Mouse (Mus musculus): ENCODE data around the gene Wwox. TPM values are rescaled to one million over a fixed set of nuclear protein-coding genes. Genes with fewer than 3 reads are reported as not detected.

Wwox gene
- polyA plus RNA-seq, 1 experiment from 2014 or later: 8.9 TPM

GRCm38 (mm10) chr8:115207480-115207879 lies 768.0 kb downstream of the Wwox start:
- Histone ChIP-seq H3K4me1 (ENCODE audit: control insufficient read depth, insufficient read depth, low read length) (no peaks in the 10 kb centered on the region), H3K36me3 (ENCODE audit: control insufficient read depth, insufficient read depth, low read length) (no peaks in the 10 kb centered on the region), H3K27me3 (replicated peaks; ENCODE audit: control insufficient read depth, insufficient read depth, low read length) (peaks cover 3% of the 10 kb centered on the region; the same call in 1 of the 2 replicates), H3K9ac (ENCODE audit: low read length) (no peak overlapping the region), H3K9me3 (replicated peaks; ENCODE audit: control insufficient read depth, low read length) (no peaks in the 10 kb centered on the region), H3K4me2 (ENCODE audit: low read length) (no peak overlapping the region), H3K27ac (ENCODE audit: low read depth, low read length) (no peak overlapping the region), H3K4me3 (ENCODE audit: low read depth, low read length) (no peak overlapping the region)
- WGBS: 94% methylated on average over 11 of the region's 11 CpGs
- no peak for ATAC-seq
- DNase-seq (ENCODE audit: low spot score): no peak

DNA sequence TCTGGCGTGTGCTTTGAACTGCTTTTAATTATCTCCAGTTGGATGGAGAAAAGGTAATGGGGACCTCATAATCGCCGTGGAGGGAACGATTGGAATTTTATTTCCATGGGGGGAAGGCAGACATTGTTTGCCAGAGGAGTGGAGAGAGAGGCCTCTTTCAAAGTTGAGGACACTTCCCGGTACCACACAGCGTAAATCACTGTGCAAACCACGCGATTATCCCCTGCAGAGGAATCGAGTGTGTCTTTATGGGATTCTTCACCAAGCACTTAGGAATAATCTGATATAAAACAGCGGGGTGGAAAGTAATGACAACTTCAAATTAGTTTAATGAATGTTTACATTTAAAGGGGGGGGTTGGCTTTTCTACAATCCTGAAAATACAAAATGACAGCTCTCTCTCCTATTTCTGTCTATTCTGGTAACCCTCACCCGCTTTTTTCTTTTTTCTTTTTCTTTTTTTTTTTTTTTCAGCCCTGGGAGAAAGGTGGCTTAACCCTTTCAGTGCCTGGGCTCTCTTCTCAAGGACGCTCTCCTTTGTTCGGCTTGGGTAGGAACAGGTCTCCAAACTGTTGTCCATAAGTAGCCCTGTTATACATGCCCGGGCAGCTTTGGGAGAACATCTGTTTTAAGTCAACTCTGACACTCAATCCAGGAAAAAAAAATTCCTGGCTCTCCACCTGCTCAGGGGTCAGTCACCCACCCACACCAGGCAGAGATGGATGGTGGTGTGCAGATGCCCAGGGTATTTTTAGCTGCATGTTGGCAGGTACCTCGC lies 769.1 kb downstream of the Wwox start:
- H3K9me3 ChIP-seq (replicated peaks; ENCODE audit: control insufficient read depth, low read length): no peaks in the 10 kb centered on the region
- no peaks in the 10 kb centered on the region for H3K36me3 ChIP-seq (ENCODE audit: control insufficient read depth, insufficient read depth, low read length)
- ATAC-seq: no peak
- H3K4me1 ChIP-seq (ENCODE audit: control insufficient read depth, insufficient read depth, low read length): no peaks in the 10 kb centered on the region
- H3K27ac ChIP-seq (ENCODE audit: low read depth, low read length): no peak overlapping the region
- WGBS: 28% methylated on average over 15 of the region's 15 CpGs
- H3K4me3 ChIP-seq (ENCODE audit: low read depth, low read length): no peak overlapping the region
- H3K4me2 ChIP-seq (ENCODE audit: low read length): no peak overlapping the region
- H3K27me3 ChIP-seq (replicated peaks; ENCODE audit: control insufficient read depth, insufficient read depth, low read length): 0 out of 2 replicates have a peak, but pooled peaks cover 3% of the 10 kb centered on the region
- DNase-seq (ENCODE audit: low spot score): peak; percentile 24
- no peak overlapping the region for H3K9ac ChIP-seq (ENCODE audit: low read length)

DNA sequence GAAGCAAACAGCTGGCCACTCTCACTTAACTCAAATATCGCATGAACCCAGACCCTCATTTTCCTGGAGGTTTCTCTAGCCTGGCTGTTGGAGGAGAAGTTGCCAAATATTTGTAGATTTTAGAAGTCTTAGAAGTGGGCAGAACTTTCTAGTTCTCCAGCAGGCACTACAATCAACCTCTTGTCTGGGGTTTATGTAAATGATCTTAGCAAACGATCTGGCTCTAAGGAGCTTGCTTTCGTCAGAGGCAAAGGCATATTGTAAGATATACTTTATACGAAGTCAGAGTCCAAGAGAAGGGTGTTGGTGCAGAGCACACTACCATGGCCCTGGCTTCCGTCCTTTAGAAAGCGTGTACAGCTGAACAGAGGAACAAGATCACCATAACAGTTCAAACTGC lies 770.6 kb downstream of the Wwox start:
- no peak for ATAC-seq
- Histone ChIP-seq H3K9ac (ENCODE audit: low read length) (no peak overlapping the region), H3K9me3 (replicated peaks; ENCODE audit: control insufficient read depth, low read length) (no peaks in the 10 kb centered on the region), H3K27ac (ENCODE audit: low read depth, low read length) (no peak overlapping the region), H3K4me1 (ENCODE audit: control insufficient read depth, insufficient read depth, low read length) (no peaks in the 10 kb centered on the region), H3K36me3 (ENCODE audit: control insufficient read depth, insufficient read depth, low read length) (no peaks in the 10 kb centered on the region), H3K27me3 (replicated peaks; ENCODE audit: control insufficient read depth, insufficient read depth, low read length) (0 out of 2 replicates have a peak, but pooled peaks cover 3% of the 10 kb centered on the region), H3K4me3 (ENCODE audit: low read depth, low read length) (no peak overlapping the region), H3K4me2 (ENCODE audit: low read length) (no peak overlapping the region)
- 59% methylated on average over 6 of the region's 6 CpGs for WGBS
- DNase-seq (ENCODE audit: low spot score): no peak

GRCm38 (mm10) chr8:115213126-115213525 lies 773.7 kb downstream of the Wwox start:
- Histone ChIP-seq H3K9me3 (replicated peaks; ENCODE audit: control insufficient read depth, low read length) (no peaks in the 10 kb centered on the region), H3K27ac (ENCODE audit: low read depth, low read length) (no peak overlapping the region), H3K4me3 (ENCODE audit: low read depth, low read length) (no peak overlapping the region), H3K36me3 (ENCODE audit: control insufficient read depth, insufficient read depth, low read length) (no peaks in the 10 kb centered on the region), H3K4me2 (ENCODE audit: low read length) (no peak overlapping the region), H3K9ac (ENCODE audit: low read length) (no peak overlapping the region), H3K27me3 (replicated peaks; ENCODE audit: control insufficient read depth, insufficient read depth, low read length) (no peaks in the 10 kb centered on the region), H3K4me1 (ENCODE audit: control insufficient read depth, insufficient read depth, low read length) (no peaks in the 10 kb centered on the region)
- peak; percentile 53 for DNase-seq (ENCODE audit: low spot score)
- WGBS: 76% methylated on average over 4 of the region's 4 CpGs
- ATAC-seq: no peak

DNA sequence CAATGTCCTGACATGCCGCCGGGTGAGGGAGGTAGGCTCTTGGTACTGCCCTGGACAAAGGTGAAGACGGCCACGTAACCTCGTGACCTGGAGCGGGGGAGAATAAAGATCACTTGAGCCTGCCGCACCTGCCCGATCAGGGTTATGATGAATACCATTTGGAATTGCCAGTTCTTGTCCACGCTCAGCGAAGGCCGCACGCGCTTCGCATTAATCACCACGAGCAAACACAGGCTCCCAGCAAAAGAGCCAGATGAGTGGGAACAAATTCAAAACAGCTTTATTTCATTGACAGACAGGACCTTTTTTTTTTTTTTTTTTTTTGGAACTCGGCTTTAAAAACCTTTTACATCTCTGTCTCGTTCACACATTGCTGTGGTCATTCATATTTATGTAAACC lies 775.4 kb downstream of the Wwox start:
- Histone ChIP-seq H3K4me1 (ENCODE audit: control insufficient read depth, insufficient read depth, low read length) (no peaks in the 10 kb centered on the region), H3K4me3 (ENCODE audit: low read depth, low read length) (no peak overlapping the region), H3K36me3 (ENCODE audit: control insufficient read depth, insufficient read depth, low read length) (no peaks in the 10 kb centered on the region), H3K27ac (ENCODE audit: low read depth, low read length) (no peak overlapping the region), H3K9me3 (replicated peaks; ENCODE audit: control insufficient read depth, low read length) (no peaks in the 10 kb centered on the region), H3K27me3 (replicated peaks; ENCODE audit: control insufficient read depth, insufficient read depth, low read length) (no peaks in the 10 kb centered on the region), H3K9ac (ENCODE audit: low read length) (no peak overlapping the region), H3K4me2 (ENCODE audit: low read length) (no peak overlapping the region)
- peak; percentile 46 for DNase-seq (ENCODE audit: low spot score)
- 57% methylated on average over 17 of the region's 17 CpGs for WGBS
- ATAC-seq: no peak

DNA sequence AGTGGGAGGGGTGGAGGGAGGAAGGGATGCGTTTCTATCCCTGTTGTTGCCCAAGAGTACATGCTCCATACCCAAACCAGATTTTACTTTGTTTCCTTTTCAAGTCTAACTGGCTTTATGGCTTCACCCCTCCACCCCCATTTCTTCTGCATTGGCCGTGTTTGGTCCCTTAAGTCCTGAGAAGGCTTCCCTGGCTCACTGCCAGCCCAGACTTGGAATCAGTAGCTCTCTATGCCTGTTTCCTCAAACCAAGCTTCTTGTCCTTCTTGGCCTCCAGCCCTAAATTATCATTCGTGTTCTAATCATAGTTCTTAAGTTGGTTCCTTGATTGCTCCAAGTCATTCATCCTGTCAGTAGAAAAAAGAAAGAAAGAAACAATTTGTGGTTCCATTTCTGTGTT lies 777.3 kb downstream of the Wwox start:
- H3K9me3 ChIP-seq (replicated peaks; ENCODE audit: control insufficient read depth, low read length): no peaks in the 10 kb centered on the region
- WGBS: 67% methylated on average over 3 of the region's 3 CpGs
- no peak for ATAC-seq
- no peaks in the 10 kb centered on the region for H3K27me3 ChIP-seq (replicated peaks; ENCODE audit: control insufficient read depth, insufficient read depth, low read length)
- no peak overlapping the region for H3K9ac ChIP-seq (ENCODE audit: low read length)
- H3K4me2 ChIP-seq (ENCODE audit: low read length): no peak overlapping the region
- no peak overlapping the region for H3K4me3 ChIP-seq (ENCODE audit: low read depth, low read length)
- no peaks in the 10 kb centered on the region; the same call in 1 of the 2 replicates for H3K4me1 ChIP-seq (ENCODE audit: control insufficient read depth, insufficient read depth, low read length)
- no peaks in the 10 kb centered on the region for H3K36me3 ChIP-seq (ENCODE audit: control insufficient read depth, insufficient read depth, low read length)
- H3K27ac ChIP-seq (ENCODE audit: low read depth, low read length): no peak overlapping the region
- DNase-seq (ENCODE audit: low spot score): no peak

DNA sequence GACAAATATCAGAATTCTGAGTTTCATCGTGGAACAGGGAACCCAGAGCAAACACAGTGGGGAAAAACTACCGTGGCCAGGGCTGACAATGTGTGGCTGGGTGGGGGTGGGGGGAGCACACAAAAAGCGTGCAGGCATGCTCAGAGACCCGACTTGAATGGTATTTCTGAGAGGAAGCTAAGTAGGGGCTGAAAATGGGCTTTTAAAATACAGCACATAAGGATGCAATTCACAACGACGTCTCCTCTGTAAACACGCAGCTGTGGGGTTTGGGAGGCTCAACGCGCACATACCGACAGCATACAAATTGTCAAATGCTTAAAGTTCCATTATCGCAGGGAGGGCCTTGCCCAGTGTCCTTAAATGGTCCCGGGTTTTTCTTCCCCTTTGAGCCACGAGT lies 783.1 kb downstream of the Wwox start:
- H3K4me2 ChIP-seq (ENCODE audit: low read length): no peak overlapping the region
- no peak overlapping the region for H3K4me3 ChIP-seq (ENCODE audit: low read depth, low read length)
- H3K4me1 ChIP-seq (ENCODE audit: control insufficient read depth, insufficient read depth, low read length): peaks cover 2% of the 10 kb centered on the region; the same call in 1 of the 2 replicates
- H3K27me3 ChIP-seq (replicated peaks; ENCODE audit: control insufficient read depth, insufficient read depth, low read length): no peaks in the 10 kb centered on the region
- H3K9ac ChIP-seq (ENCODE audit: low read length): no peak overlapping the region
- ATAC-seq (peak; percentile 52; the same call in 1 of the 2 replicates), DNase-seq (ENCODE audit: low spot score) (peak; percentile 60)
- 53% methylated on average over 13 of the region's 13 CpGs for WGBS
- H3K36me3 ChIP-seq (ENCODE audit: control insufficient read depth, insufficient read depth, low read length): no peaks in the 10 kb centered on the region
- no peak overlapping the region for H3K27ac ChIP-seq (ENCODE audit: low read depth, low read length)
- H3K9me3 ChIP-seq (replicated peaks; ENCODE audit: control insufficient read depth, low read length): no peaks in the 10 kb centered on the region

DNA sequence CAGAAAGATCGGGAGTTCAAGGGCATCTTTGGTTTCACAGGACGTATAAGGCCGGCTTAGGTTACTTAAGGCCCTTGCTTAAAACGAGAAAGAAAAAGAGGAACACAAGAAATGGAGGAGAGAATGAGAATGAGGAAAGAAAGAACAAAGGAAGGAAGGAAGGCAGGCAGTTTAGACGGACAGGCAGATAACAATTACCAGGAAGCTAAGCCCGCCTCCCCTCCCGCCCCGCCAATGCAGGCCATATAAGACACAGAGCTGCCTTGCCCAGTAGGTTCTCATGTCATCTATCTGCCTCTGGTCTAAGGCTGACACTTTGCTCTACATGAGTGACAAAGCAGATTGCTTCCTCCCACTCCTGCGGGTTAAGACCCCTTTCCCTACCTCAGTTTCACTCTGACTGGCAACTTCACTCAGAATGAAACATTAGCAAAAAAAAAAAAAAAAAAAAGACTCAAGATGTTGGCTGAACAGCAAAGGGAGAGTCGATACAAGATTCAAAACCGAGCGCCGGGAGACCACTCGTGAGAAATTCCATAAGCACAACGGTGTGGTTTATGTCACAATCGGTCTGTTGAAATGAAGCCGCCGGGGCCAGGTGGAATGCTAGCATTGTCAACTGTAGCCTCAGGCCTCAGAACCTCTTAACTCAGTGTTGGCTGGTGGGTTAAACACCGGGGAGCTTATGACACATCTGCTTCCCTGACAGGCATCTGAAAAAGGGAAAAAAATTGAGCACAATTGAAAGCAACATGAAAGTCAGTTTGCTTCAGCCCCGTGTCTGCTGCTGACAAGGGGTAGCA lies 787.5 kb downstream of the Wwox start:
- 82% methylated on average over 20 of the region's 20 CpGs for WGBS
- DNase-seq (ENCODE audit: low spot score): no peak
- no peaks in the 10 kb centered on the region for H3K36me3 ChIP-seq (ENCODE audit: control insufficient read depth, insufficient read depth, low read length)
- H3K9me3 ChIP-seq (replicated peaks; ENCODE audit: control insufficient read depth, low read length): no peaks in the 10 kb centered on the region
- H3K27me3 ChIP-seq (replicated peaks; ENCODE audit: control insufficient read depth, insufficient read depth, low read length): no peaks in the 10 kb centered on the region
- H3K4me1 ChIP-seq (ENCODE audit: control insufficient read depth, insufficient read depth, low read length): peaks cover 2% of the 10 kb centered on the region; the same call in 1 of the 2 replicates
- no peak overlapping the region for H3K9ac ChIP-seq (ENCODE audit: low read length)
- H3K4me2 ChIP-seq (ENCODE audit: low read length): no peak overlapping the region
- no peak overlapping the region for H3K4me3 ChIP-seq (ENCODE audit: low read depth, low read length)
- no peak for ATAC-seq
- H3K27ac ChIP-seq (ENCODE audit: low read depth, low read length): no peak overlapping the region

DNA sequence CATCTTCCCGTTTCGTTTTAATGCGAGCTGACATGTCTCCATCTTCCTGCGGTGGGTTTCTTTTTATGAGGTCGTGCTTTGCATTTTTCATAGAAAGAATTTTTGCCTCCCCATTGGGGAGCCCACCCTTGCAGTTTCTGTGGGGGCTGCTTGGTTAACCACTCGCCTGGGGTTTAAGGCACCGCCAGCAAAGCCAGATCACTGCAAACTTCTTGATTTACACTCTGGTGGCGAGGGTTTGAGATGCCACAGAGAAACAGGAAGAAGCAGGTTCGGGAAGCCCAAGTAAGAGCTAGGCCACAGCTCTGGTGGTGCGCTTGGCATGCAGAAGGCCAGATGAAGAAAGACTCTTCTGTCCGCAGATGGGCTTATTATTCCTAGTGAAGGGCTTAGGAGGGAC lies 789.4 kb downstream of the Wwox start:
- 82% methylated on average over 11 of the region's 11 CpGs for WGBS
- no peak for ATAC-seq

More for the DNA sequence above, 789.4 kb downstream of the Wwox start:
- Histone ChIP-seq H3K9me3 (replicated peaks; ENCODE audit: control insufficient read depth, low read length) (no peaks in the 10 kb centered on the region), H3K27ac (ENCODE audit: low read depth, low read length) (no peak overlapping the region), H3K4me2 (ENCODE audit: low read length) (no peak overlapping the region), H3K9ac (ENCODE audit: low read length) (no peak overlapping the region), H3K36me3 (ENCODE audit: control insufficient read depth, insufficient read depth, low read length) (no peaks in the 10 kb centered on the region), H3K4me1 (ENCODE audit: control insufficient read depth, insufficient read depth, low read length) (no peaks in the 10 kb centered on the region), H3K27me3 (replicated peaks; ENCODE audit: control insufficient read depth, insufficient read depth, low read length) (no peaks in the 10 kb centered on the region), H3K4me3 (ENCODE audit: low read depth, low read length) (no peak overlapping the region)
- no peak for DNase-seq (ENCODE audit: low spot score)
